Mouse (Mus musculus): Measurements from ENCODE around the gene Lrrc25. TPM values are rescaled to one million over a fixed set of nuclear protein-coding genes. Genes with fewer than 3 reads are reported as not detected.

Gene Lrrc25
- polyA plus RNA-seq, 1 experiment from 2014 or later = 1.9 TPM

DNA sequence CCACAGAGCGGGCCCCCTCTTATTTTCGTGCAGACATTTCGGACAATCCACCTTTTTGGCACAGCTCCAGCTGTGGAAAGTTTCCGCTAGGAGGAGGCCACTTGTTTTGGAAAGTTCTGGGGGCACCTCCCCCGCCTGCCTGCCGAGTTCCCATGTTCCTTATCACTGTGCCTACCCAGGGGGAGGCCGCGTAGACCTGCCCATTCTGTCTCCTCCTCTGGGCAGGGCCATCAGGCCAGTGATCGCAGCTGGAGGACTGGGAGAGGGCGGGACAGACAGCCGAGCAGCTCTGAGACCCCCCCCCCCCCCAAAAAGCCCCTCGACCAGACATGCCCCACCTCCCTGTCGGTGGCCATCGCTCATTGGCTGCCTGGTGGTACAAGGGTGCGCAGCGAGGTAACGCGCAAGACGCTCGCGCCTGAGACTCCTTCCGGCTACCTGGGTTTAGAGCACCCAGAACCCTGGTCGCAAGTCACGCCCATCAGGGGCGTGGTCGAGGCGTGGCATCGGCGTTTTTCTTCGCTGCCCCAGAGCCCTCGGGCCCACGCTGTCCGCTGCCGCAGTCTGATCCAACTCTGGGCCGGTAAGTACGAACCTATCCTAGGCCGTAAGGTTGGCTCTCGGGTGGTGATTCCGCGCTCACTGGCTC lies 21.9 kb upstream of the Lrrc25 start, which contains the start of gene Isyna1:
Gene Isyna1 (plus strand): TSS at position 413 of the 649 bp plus-strand sequence.
- peaks cover 55% of the 10 kb centered on the region for H3K4me1 ChIP-seq
- peak within 1 kb of the TSS; percentile 98 for H3K4me2 ChIP-seq (replicated peaks)
- 1% methylated on average over 40 of the region's 40 CpGs for WGBS
- ATAC-seq (ENCODE audit: low FRiP score, low read depth) = peak; percentile 93
- H3K4me3 ChIP-seq = peak within 1 kb of the TSS; percentile 70
- H3K36me3 ChIP-seq = peaks cover 53% of the 10 kb centered on the region
- no peaks in the 10 kb centered on the region for H3K9me3 ChIP-seq
- no peaks in the 10 kb centered on the region for H3K27me3 ChIP-seq
- H3K27ac ChIP-seq = peak within 1 kb of the TSS; percentile 79
- H3K9ac ChIP-seq = peak within 1 kb of the TSS; percentile 78

DNA sequence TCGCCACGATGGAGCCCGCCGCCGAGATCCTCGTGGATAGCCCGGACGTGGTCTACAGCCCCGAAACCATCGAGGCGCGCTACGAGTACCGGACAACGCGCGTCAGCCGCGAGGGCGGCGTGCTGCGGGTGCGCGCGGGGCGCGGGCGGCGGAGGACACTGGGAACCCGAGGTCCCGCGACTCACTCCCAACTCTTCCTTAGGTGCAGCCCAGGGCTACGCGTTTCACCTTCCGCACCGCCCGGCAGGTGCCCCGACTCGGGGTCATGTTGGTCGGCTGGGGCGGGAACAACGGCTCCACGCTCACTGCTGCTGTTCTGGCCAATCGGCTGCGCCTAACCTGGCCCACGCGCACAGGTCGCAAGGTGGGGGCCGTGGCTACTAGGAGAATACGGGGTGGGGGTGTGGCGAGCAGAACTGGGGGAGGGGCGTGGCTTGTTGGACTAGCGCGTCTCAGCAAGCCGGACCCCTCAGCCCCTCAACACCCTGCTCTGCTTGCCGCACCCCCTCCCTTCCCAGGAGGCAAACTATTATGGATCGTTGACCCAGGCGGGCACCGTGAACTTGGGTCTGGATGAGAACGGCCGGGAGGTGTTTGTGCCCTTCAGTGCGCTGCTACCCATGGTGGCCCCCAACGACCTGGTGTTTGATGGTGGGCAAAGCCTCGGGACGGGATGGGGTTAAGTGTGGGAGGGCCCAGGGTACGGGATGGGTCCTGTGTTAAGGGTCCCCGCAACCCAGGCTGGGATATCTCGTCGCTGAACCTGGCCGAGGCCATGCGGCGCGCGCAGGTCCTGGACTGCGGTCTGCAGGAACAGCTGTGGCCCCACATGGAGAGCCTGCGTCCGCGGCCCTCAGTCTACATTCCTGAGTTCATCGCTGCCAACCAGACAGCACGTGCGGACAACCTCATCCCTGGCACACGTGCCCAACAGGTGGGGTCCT lies 21.1 kb upstream of the Lrrc25 start:
- WGBS = 7% methylated on average over 82 of the region's 82 CpGs
- ATAC-seq (ENCODE audit: low FRiP score, low read depth) = peak; percentile 1; the same call in 1 of the 2 replicates
- Histone ChIP-seq H3K4me2 (replicated peaks) (peak overlapping the region; percentile 98), H3K4me1 (peaks cover 62% of the 10 kb centered on the region), H3K27me3 (no peaks in the 10 kb centered on the region), H3K4me3 (peak overlapping the region; percentile 70), H3K27ac (peak overlapping the region; percentile 79), H3K9ac (peak overlapping the region; percentile 78), H3K9me3 (no peaks in the 10 kb centered on the region), H3K36me3 (peaks cover 50% of the 10 kb centered on the region)

DNA sequence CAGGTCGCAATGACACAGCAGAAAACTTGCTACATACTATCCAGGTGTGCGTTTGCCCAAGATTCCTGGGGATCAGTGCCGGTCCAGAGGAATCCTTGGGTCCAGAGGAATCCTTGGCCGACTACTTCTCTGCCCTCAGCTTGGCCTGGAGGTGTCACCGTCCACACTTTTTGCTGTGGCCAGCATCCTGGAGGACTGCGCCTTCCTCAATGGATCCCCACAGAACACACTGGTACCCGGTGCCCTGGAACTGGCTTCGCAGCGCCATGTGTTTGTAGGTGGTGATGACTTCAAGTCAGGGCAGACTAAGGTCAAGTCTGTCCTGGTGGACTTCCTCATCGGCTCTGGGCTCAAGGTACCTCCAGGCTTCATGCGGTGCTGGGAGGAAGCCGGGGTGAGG lies 20.1 kb upstream of the Lrrc25 start:
- Histone ChIP-seq H3K4me2 (replicated peaks) (peak overlapping the region; percentile 98), H3K27me3 (no peaks in the 10 kb centered on the region), H3K9ac (no peak overlapping the region), H3K4me3 (peak overlapping the region; percentile 70; the same call in 1 of the 2 replicates), H3K9me3 (no peaks in the 10 kb centered on the region), H3K4me1 (peaks cover 70% of the 10 kb centered on the region), H3K27ac (no peak overlapping the region), H3K36me3 (peaks cover 46% of the 10 kb centered on the region)
- WGBS = 92% methylated on average over 12 of the region's 12 CpGs
- no peak for ATAC-seq (ENCODE audit: low FRiP score, low read depth)

DNA sequence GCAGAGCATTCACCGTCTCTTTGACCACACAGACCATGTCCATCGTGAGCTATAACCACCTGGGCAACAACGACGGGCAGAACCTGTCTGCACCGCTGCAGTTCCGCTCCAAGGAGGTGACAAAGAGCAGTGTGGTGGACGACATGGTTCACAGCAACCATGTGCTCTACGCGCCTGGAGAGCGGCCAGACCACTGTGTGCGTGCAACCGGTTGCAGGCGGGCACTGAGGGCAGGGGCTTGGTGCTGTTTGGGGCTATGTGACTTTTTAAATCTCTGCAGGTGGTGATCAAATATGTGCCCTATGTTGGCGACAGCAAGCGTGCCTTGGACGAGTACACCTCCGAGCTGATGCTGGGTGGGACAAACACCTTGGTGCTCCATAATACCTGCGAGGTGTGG lies 19.7 kb upstream of the Lrrc25 start:
- Histone ChIP-seq H3K27ac (no peak overlapping the region), H3K27me3 (no peaks in the 10 kb centered on the region), H3K9ac (no peak overlapping the region), H3K36me3 (peaks cover 43% of the 10 kb centered on the region), H3K9me3 (no peaks in the 10 kb centered on the region), H3K4me3 (no peak overlapping the region), H3K4me2 (replicated peaks) (peak overlapping the region; percentile 98; the same call in 1 of the 2 replicates), H3K4me1 (peaks cover 74% of the 10 kb centered on the region)
- WGBS = 93% methylated on average over 18 of the region's 18 CpGs
- no peak for ATAC-seq (ENCODE audit: low FRiP score, low read depth)

DNA sequence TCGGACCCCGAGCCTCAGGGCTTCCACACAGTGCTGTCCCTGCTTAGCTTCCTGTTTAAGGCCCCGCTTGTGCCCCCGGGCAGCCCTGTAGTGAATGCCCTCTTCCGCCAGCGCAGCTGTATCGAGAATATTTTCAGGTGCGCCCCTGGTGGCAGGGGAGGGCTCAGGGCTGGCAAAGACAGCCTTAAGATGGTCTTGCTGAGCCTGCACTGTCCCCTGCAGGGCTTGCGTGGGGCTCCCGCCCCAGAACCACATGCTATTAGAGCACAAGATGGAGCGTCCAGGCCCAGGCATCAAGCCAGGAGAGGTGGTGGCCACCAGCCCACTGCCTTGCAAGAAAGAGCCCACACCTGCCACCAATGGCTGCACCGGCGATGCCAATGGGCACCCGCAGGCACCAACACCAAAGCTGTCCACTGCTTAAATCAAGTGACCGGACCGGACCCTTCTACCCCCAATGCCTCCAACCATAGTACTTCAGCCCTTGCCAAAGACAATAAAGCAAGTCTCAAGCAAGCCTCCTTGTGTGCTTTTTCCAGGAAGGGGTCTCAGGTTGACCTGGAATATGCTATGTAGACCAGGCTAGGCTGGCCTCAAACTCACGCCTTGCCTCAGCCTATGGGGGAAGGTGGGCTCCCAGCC lies 19.1 kb upstream of the Lrrc25 start:
- peak overlapping the region; percentile 89 for H3K4me2 ChIP-seq (replicated peaks)
- H3K9ac ChIP-seq = peak overlapping the region; percentile 35
- H3K4me1 ChIP-seq = peaks cover 80% of the 10 kb centered on the region
- no peak for ATAC-seq (ENCODE audit: low FRiP score, low read depth)
- H3K4me3 ChIP-seq = peak overlapping the region; percentile 57
- H3K9me3 ChIP-seq = peaks cover 2% of the 10 kb centered on the region; the same call in 1 of the 2 replicates
- peaks cover 38% of the 10 kb centered on the region for H3K36me3 ChIP-seq
- H3K27me3 ChIP-seq = no peaks in the 10 kb centered on the region
- 83% methylated on average over 17 of the region's 17 CpGs for whole genome bisulfite sequencing
- H3K27ac ChIP-seq = no peak overlapping the region

- no peak for ATAC-seq (ENCODE audit: low FRiP score, low read depth)
- H3K9ac ChIP-seq = peak overlapping the region; percentile 85
- H3K9me3 ChIP-seq = peaks cover 5% of the 10 kb centered on the region; the same call in 1 of the 2 replicates
- H3K27ac ChIP-seq = peak overlapping the region; percentile 55; the same call in 1 of the 2 replicates
- peak overlapping the region; percentile 89 for H3K4me2 ChIP-seq (replicated peaks)
- peaks cover 80% of the 10 kb centered on the region for H3K4me1 ChIP-seq
- H3K36me3 ChIP-seq = peaks cover 40% of the 10 kb centered on the region
- H3K27me3 ChIP-seq = no peaks in the 10 kb centered on the region
- H3K4me3 ChIP-seq = peak overlapping the region; percentile 57
- WGBS = 6% methylated on average over 55 of the region's 68 CpGs
Observed at GRCm38 (mm10) chr8:70597417-70598272, 18.3 kb upstream of the Lrrc25 start.

DNA sequence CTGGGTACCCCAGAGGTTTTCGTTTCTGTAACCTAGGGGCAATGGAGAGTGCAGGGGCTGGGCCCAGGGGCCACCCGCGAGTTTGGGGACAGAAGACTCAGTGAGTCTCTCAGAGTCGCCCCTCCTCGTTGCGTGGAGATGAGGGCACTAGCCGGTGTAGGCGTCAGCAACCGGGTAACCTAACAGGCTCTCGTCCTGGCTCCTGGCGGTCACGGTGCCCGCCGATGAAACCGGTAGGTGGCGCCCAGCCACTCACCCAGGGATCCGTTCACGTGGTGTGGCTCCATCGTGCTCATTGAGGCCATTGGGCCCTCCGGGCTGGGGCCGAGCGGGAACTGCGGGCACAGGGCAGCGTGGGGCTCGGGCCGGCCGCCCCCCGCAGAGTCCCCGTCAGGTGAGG lies 17.7 kb upstream of the Lrrc25 start:
- Histone ChIP-seq H3K27me3 (no peaks in the 10 kb centered on the region), H3K9me3 (peaks cover 5% of the 10 kb centered on the region; the same call in 1 of the 2 replicates), H3K4me2 (replicated peaks) (peak overlapping the region; percentile 89), H3K9ac (peak overlapping the region; percentile 85), H3K27ac (peak overlapping the region; percentile 55; the same call in 1 of the 2 replicates), H3K4me3 (peak overlapping the region; percentile 57), H3K4me1 (peaks cover 74% of the 10 kb centered on the region), H3K36me3 (peaks cover 46% of the 10 kb centered on the region)
- WGBS = 2% methylated on average over 29 of the region's 29 CpGs
- ATAC-seq (ENCODE audit: low FRiP score, low read depth) = 0 out of 2 replicates have a peak, but pooled peaks have one; percentile 6

GRCm38 (mm10) chr8:70598722-70599121 lies 17.2 kb upstream of the Lrrc25 start:
- H3K27ac ChIP-seq = peak overlapping the region; percentile 49; the same call in 1 of the 2 replicates

GRCm38 (mm10) chr8:70599507-70600290 lies 16.3 kb upstream of the Lrrc25 start:
- no peaks in the 10 kb centered on the region for H3K27me3 ChIP-seq
- WGBS = 78% methylated on average over 12 of the region's 12 CpGs
- peaks cover 49% of the 10 kb centered on the region for H3K36me3 ChIP-seq
- peaks cover 67% of the 10 kb centered on the region for H3K4me1 ChIP-seq
- H3K4me2 ChIP-seq (replicated peaks) = no peak overlapping the region
- no peak overlapping the region for H3K4me3 ChIP-seq
- H3K9ac ChIP-seq = 0 out of 2 replicates have a peak overlapping the region, but pooled peaks have one; percentile 85
- peaks cover 5% of the 10 kb centered on the region; the same call in 1 of the 2 replicates for H3K9me3 ChIP-seq
- no peak for ATAC-seq (ENCODE audit: low FRiP score, low read depth)
- peak overlapping the region; percentile 64; the same call in 1 of the 2 replicates for H3K27ac ChIP-seq

More at GRCm38 (mm10) chr8:70598722-70599121, 17.2 kb upstream of the Lrrc25 start:
- peak overlapping the region; percentile 57 for H3K4me3 ChIP-seq
- whole genome bisulfite sequencing = 16% methylated on average over 10 of the region's 10 CpGs
- no peaks in the 10 kb centered on the region for H3K27me3 ChIP-seq
- no peak for ATAC-seq (ENCODE audit: low FRiP score, low read depth)
- H3K4me1 ChIP-seq = peaks cover 69% of the 10 kb centered on the region
- peaks cover 46% of the 10 kb centered on the region for H3K36me3 ChIP-seq
- peak overlapping the region; percentile 85 for H3K9ac ChIP-seq
- H3K4me2 ChIP-seq (replicated peaks) = peak overlapping the region; percentile 89
- peaks cover 5% of the 10 kb centered on the region; the same call in 1 of the 2 replicates for H3K9me3 ChIP-seq
